Mouse (Mus musculus) heart, adult 9 months (tissue): ENCODE results near the gene Gm3453.
"Not testable (repeated sequence)": the region's sequence is repeated elsewhere in the genome, so short reads cannot be mapped to it uniquely, and the experiment has no call there.

ENCODE experiments used
- DNase-seq, 2 experiments: peaks; one replicate each; pipeline ENCODE4 v3.0.0; 2022; ENCODE audit warnings: low spot score in 2 of 2

The Gm3453 gene

DNA sequence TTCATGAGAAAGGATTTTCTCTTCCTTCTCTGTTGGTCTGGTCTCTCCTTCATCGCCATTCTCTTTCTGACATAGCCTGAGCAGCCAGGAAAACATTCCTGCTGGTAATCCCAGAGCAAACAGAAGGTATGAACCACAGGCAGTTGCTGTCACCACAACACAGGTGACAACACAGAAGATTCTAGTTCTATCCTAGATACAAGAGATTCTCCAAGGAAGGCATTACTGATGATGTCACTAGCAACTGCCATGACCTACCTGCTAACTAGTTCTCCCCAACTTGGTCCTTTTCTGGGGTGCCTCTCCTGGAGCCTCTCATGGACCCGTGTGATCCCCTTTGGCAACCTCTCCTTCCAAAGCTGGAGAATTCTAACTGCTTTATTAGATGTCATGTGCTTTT lies at the start of gene Gm3453:
Gm3453 (minus strand) TSS at position 101 of the 400 bp plus-strand sequence.
- not testable (repeated sequence) for DNase-seq

DNA sequence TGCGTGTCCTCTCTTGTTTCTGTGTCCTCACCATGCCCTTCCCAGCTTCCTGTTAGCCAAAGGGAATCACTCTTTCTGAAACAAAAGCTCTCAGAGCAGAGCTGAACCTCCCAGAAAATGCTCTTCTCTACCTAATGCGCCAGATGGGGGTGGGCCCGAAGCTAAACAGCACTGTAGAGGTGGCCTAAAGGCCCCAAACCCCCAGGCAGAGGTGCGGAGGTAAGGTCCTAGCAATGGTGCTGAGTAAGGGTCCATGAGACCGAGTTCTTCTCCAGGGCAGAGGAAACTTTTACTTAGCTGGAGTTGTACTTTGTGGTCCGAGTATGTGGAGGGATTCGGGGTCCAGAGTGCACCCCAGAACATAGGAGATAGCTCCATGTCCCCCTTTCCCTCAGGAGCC lies 8.2 kb upstream of the Gm3453 start:
- DNase-seq, result peak; percentile 4 to 11

- not testable (repeated sequence) for DNase-seq
Observed at GRCm38 (mm10) chr14:5962441-5962840, 16.5 kb downstream of the Gm3453 start.

DNA sequence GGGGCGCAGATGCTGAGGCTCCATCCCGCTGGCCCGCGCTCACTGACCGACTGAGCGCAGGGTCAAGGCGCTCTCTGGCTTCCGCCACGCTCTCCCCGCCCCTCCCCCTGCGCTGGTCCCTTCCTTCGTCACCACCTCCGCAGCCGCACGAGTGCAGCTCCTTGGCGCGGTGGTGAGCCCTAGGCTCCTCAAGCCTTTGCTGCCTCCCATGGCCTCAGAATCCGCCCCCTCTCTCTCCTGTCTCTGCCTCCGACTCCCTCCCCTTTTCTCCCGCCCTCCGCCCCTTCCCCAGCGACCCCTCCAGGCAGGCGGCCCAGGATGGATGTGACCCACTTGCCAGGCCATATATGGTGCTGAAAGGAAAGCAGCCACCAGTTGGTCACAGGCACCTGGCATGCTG lies 17.3 kb downstream of the Gm3453 start, which contains the start of gene Gm3248:
Gm3248 (minus strand) TSS at position 111 of the 400 bp plus-strand sequence.
- DNase-seq, result peak in 1 of 2 experiments; percentile 21

DNA sequence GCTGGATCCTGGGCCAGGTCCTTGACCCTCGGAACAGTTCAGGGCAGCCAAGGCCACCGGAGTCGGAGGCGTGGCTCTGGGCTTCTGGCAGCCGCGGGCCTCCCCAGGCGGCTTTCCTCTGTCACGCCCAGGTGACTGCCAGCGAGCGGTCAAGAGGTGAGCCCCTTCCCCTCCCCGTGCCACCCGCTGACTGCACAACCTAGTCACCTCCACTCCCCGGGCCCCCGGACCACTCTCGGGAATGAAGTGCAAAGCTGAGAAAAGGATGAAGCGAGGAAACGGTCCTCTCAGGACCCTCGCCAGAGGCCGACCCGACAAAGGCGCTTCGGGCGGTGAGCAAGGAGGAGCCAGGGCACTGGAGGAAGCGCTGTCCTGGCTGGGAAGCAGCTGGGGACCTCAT lies 17.8 kb downstream of the Gm3453 start:
- peak; percentile 5 to 6 for DNase-seq

- DNase-seq, result not testable (repeated sequence)
Observed at GRCm38 (mm10) chr14:5960479-5960878, 18.5 kb downstream of the Gm3453 start.

- DNase-seq, result not testable (repeated sequence)
Observed at GRCm38 (mm10) chr14:5923276-5923675, 55.7 kb downstream of the Gm3453 start.
